Mouse (Mus musculus) lung, postnatal 0 days (tissue): ENCODE measurements around the gene Acss3.

Experiments used
- CTCF ChIP-seq: IDR thresholded peaks from 2 replicates; pipeline ENCODE4 v1.5.1; 2016; ENCODE audit warnings: antibody characterized with exemption, mild to moderate bottlenecking
- EP300 ChIP-seq: IDR thresholded peaks from 2 replicates; pipeline ENCODE4 v1.6.1; 2016; ENCODE audit warnings: antibody characterized with exemption, mild to moderate bottlenecking, control low read depth

DNA sequence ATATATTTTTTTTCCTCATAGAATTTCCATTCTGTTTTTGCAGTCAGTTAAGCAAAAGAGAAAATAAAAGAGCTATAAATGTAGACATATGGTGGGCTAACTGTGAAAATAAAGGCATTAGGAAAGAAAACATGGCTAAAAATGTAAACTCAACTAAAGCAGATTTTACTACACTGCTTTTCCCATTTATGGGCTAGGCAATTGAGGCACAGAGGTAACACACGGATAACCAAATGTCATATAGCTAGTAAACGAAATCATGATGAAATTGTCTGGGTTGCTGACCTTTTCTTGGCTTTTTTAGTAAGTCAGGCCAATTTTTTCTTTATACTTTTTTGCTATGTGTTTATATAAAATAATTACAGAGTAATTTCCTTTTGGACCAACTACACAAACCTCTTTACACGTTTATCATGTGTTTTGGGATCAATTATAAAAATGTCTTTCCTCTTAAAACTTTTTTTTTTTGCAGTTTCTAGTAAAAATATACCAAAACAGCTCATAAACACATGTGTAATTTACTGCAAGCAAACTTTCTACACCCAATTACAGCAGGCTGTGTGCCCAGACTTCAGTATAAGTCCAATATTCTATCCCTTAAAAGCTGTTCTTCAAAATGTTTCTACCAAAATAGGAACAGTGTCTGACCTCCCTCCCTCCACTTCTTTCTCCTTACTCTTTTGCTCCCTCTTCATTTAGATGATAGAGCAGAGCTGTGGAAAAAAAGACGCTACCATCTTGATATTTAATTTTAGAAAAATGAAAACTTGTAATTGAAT lies 69.4 kb downstream of the Acss3 start:
- TF ChIP-seq CTCF (no peak), EP300 (no peak)
